ENCODE assay signal across 23 mouse cellular contexts in genomic region chr9:35516711-35517110, GRCm38 (mm10). TPM values are rescaled to one million over a fixed set of nuclear protein-coding genes. Genes with fewer than 3 reads are reported as not detected.
"Had no signal": no experiment of that assay in that cellular context is flagged by ENCODE, and none has a peak within 500 bp of the region (broad histone marks: within the 10 kb centered on the region; RNA-seq: fewer than 3 reads in every experiment).

No protein-coding gene starts in this region.

- DNase-seq: retina, postnatal 1 day; right cerebral cortex, adult 18-20 months; right cerebral cortex, postnatal 14 days; right cerebral cortex, postnatal 25 days; right cerebral cortex, postnatal 4 days; spleen, adult 18-20 months; thymus, adult 18-20 months; thymus, adult 2 months; thymus, postnatal 14 days; thymus, postnatal 25 days; thymus, postnatal 36 days; thymus, postnatal 4 days had no signal

- H3K9me3 ChIP-seq: neural tube, embryonic 13.5 days; neural tube, embryonic 15.5 days; stomach, embryonic 15.5 days had no signal

- H3K27me3 ChIP-seq: neural tube, embryonic 15.5 days; stomach, embryonic 15.5 days had no signal

- H3K36me3 ChIP-seq: neural tube, embryonic 13.5 days; neural tube, embryonic 15.5 days; stomach, embryonic 15.5 days had no signal

- H3K27ac ChIP-seq: neural tube, embryonic 13.5 days; neural tube, embryonic 15.5 days; stomach, embryonic 15.5 days; stomach, postnatal 0 days had no signal

- H3K4me2 ChIP-seq: neural tube, embryonic 13.5 days; neural tube, embryonic 15.5 days; stomach, embryonic 15.5 days had no signal

- H3K4me3 ChIP-seq: neural tube, embryonic 13.5 days; neural tube, embryonic 15.5 days; stomach, embryonic 15.5 days had no signal

- H3K9ac ChIP-seq: neural tube, embryonic 13.5 days; neural tube, embryonic 15.5 days; stomach, embryonic 15.5 days had no signal

- H3K4me1 ChIP-seq: neural tube, embryonic 15.5 days had no signal

RNA-seq across cellular contexts. Expression of gene Gm1113, which starts 1.4 kb away (rescaled TPM):
- polyA plus RNA-seq: neural tube, embryonic 13.5 days; neural tube, embryonic 14.5 days; neural tube, embryonic 15.5 days; small intestine, adult 2 months; spleen, adult 2 months; stomach, embryonic 14.5 days; stomach, embryonic 15.5 days; stomach, embryonic 16.5 days; stomach, postnatal 0 days; testis, adult 2 months; thymus, adult 2 months; urinary bladder, adult 2 months had no signal

RNA-seq across cellular contexts. Expression of gene Ddx25, which starts 41.6 kb away (rescaled TPM):
- polyA plus RNA-seq: urinary bladder, adult 2 months had no signal
